Mouse (Mus musculus) lung, postnatal 25 days (tissue): ENCODE data around the gene Kcnj4.

Source experiments
- DNase-seq: peaks from one replicate; pipeline ENCODE4 v3.0.0; 2022; ENCODE audit warnings: low spot score

Kcnj4 gene

DNA sequence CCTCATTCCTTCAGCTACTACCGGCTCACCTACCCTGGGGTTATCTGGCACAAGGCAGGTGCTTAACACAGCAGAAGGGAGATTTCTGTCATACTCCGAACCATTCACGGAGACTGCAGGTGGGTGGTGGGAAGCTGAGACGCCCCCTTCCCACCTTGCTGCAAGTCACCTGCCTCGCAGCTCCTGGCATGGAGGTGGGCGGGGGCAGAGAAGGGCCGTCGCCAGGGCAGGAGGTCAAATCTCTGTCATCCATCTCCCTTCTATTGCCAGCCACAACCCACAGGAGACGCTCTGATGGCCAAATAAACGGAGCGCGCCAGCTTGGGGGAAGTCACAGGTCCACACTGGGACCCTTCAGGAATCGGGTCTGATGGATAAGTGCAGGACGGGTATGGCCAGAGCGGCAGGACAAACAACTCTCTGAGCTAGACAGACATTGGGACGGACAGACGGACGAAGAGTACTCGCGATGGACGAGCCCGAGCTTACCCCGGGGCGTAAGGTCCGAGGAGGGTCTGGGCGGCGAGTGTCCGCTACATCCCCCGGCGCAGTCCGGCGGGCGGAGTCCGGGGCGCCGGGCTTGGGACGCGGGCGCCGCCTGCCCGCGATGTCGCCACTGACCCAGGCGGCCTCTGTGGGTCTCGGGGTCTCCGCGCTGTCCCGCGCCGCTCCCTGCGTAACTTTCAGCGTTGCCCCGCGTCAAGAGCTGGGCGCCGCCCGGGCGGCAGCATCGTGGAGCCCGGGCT lies at the start of gene Kcnj4:
Gene Kcnj4, minus strand, starts transcription at position 535 of the 746 bp plus-strand sequence.
- DNase-seq, result no peak

DNA sequence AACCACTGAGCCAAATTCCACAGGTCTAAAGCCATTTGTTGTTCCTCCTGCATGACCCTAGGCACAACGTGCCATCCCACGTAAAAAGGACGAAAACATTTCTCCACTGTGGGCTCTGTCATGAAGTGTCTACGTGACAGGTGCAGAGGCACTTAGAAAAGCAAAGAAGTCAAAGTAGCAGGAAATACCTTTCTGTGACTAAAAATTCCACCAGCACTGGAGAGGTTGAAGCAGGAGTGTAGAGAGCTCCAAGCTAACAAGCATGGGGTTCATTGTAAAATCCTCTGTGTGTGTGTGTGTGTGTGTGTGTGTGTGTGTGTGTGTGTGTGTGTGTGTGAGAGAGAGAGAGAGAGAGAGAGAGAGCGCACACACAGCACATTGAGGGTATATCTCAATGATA lies 47.5 kb upstream of the Kcnj4 start:
- DNase-seq, result no peak

DNA sequence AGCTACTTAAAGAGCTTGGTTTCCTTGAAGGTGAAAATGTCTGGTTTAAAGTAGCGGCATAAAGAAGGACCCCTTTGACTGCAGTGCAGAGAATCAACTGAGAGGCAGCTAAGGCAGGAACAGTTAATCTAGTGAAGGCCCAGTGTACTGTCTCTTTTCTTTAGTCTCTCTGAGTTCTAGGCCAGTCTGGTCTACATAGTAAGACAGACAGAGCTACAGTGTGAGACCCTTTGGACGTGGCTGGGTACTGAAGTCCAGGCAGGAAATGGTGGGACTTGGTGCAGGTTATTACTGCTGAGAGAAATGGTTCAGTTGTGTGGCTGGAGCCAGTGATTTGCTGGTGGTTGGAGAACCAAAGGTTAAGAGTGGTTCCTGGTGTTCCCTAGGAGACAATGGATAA lies 43.2 kb upstream of the Kcnj4 start:
- no peak for DNase-seq

DNA sequence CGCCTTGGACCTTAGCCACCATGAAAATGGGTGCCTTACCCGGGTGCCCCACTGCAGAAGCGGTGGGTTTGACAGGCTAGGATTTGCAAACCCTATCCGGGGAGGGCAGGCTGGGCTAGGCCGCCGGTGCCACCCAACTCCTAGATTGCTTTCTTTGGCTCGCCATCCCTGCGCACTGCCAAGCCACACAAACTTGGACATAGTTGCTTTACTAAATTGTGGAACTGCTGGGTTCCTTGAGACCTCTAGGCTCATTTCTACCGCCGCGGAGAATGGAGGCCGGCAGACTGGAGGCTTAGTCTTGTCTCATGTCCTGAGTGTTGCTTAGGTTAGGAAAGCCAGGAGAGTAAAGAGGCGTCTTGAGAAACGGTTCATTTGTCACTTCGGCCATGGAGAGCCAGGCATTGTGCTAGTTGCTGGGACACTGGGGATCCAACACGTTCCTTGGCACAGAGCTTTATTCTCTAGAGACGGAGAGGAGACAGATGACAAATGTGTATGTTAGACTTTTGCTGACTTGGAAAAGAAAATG lies 42.3 kb upstream of the Kcnj4 start:
- DNase-seq, result no peak

DNA sequence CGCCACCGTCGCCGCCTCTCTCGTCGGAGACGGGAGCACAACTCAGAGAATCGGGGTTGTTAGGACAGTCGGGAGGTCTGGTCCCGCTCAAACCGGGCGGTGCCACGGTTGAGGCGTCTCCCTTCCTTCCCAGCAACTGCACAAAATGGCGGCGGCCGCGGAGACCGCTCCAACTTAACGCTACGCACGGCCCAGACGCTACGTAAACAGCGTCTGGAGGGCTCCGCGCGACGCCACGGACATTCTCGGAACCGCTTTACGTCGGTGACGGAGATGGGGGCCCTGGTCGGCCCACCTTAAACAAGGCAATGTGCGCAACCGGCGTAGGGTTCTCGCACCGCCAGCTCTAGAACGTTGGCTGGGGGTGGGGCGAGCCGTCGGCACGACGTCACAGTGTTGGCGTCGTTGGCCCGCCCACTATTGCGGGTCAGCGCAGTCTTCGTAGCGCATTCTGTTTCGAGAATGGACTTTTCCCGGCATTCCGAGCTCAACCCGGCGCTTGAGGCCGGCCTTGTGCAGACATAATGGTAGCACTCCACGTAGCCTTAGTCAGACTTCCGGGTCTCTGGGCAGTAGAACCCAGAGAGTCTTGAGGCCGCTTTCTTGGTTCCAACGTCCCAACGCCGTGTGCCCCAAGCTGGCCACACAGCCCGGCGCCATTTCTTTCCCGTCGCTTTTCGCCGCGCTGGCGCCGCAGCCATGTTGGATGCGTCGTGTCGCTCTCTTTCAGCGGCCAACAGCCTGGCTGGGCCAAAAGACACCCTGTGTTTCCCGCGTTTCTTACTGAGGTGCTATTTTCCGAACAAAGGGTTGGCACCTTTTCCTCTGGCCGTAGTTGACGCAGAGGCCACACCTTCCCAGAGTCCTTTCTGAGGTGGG lies 41.6 kb upstream of the Kcnj4 start, which contains the start of gene Ddx17:
Gene Ddx17, minus strand, starts transcription at position 332 of the 879 bp plus-strand sequence.
- peak; percentile 97 for DNase-seq

DNA sequence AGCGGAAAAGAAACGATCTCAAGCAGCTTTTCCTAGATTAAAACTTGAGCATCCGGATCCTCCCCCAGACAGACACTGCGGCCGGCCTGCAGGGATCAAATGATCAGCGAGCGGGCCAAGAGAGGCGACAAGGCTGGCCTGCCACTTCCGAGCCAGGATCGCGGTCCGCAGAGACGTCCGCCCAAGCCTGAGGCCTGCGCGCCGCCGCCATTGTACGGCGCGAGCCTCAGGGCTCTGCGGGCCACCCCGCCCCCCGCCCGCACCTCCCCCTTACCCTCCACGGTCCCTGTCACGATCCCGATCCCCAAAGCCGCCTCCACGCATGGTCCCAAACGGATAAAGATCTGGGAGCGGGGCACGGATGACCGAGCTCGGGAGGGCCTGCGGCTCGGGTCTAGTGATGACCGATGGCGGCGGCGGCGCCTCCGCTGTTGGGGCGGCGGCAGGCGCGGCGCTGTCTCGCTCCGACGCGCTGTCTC lies 40.9 kb upstream of the Kcnj4 start:
- DNase-seq, result peak; percentile 71

DNA sequence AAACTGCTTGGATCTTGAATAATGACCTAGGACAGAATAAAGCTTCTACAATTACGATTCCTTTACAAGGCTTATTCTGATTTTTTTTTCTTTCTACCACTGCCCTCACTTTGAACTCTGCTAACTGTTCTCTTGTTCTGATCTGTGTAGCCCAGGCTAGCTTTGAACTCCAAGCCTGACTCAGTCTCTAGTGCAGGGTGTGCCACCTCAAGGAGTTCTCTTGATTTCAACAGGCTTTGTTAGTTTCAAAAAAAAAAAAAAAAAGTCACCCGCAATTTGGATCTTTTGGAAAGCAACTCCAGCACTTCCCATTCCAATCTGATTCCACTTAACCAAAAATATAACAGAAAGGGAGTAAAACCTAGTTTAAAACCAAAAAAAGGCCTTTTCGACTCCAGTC lies 40.5 kb upstream of the Kcnj4 start:
- DNase-seq, result no peak

DNA sequence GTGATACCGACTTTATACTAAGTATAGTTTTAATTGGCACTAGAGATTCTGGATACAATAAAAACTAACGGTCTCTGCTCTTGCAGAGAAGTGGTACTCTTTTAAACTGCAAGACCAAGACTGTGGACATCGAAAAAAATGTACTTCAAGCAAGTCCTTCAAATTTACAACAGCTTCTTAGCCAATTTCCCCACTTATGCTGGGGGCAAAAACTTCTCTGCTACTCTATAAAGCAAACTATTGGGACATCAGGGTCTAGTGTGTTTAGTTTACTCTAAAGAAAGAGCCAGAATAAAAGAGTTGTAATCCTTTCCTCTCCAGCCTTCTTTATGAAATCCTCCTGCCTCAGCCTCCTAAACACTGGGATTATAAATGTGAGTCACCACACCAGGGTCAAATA lies 38.9 kb upstream of the Kcnj4 start:
- peak; percentile 51 for DNase-seq

DNA sequence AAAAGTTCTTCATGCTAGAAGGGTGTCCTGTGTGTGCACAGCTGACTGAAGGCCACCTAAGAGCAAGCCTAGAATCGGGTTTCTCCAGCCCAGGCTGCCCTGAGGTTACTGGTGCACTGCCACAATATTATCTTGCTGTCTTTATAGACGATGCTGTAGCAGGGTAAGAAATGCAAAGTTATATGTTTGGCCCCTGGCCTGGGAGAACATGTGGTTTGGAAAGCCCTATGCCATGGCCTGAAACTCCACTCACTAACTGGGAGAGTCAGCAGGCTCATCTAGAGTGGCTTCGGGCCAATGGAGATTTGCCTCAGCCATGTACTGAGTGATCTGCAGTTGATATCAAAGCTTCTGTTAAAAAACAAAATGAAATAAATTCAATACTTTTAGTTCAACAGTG lies 28.8 kb upstream of the Kcnj4 start:
- DNase-seq, result no peak

DNA sequence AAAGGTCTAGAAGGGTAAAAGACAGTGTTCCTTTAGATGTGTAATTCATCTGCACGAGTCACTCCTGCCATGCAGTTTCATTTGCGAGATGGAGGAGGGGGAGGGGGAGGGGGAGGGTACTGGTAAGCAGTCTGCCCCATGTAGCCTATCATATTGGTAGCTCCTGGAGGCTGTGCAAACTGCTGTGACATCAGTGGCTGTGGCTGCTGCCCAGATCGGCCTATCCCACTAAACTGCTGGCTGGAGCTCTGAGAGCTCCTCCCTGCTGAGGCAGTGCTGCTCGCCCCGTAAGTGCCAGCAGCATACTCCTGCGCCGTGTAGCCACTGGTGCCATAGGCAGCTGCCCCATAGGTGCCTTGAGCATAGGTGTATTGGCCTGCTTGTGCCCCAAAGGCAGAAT lies 24.9 kb upstream of the Kcnj4 start:
- no peak for DNase-seq

DNA sequence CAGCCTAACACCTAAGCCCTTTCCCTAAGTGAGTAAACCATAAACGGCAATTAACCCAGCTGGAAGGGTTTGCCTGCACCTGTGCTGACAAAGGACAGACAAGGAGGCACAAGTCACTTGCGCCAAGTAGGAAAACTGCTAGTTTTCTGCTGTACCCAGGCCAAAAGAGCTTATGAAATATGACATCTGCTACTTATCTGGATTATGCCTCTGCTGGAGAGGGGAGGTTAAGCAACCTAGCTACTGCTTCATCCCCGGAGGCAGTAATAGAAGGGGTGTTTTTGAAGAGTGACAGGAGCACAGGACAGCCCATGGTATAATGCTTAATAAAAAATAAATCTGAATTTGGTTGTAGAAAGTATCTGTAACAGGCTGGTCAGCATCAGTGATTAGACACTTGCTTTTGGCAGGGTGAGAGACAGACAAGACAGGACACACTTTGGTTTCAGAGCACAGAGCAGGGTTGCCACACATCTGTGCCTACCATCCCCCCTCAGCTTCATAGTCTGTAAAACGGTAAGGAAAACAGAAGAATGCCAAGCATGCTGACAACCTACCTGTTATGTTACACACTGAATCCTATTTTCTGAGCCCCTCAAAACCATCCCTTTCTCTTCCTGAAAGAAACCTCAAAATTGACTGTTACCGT lies 23.1 kb upstream of the Kcnj4 start:
- peak; percentile 18 for DNase-seq

DNA sequence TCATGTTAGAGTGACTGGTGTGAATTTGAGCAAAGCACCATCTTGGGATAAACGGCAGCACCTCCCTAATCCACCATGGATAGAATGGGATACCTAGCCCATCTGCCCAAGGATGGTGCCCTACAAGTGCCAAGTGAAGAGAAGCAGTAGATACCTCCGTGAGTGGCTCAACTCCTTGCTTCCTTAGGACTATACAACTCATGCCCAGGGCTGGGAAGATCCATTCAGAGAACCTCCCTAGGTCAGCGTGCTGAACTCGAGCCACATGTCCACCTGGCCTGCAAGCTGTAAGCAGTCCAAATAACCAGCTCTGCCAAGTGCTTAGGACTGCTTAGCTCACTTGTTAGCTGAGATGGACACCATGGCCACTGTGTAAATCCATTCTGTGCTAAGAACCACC lies 22.2 kb upstream of the Kcnj4 start:
- DNase-seq, result no peak

DNA sequence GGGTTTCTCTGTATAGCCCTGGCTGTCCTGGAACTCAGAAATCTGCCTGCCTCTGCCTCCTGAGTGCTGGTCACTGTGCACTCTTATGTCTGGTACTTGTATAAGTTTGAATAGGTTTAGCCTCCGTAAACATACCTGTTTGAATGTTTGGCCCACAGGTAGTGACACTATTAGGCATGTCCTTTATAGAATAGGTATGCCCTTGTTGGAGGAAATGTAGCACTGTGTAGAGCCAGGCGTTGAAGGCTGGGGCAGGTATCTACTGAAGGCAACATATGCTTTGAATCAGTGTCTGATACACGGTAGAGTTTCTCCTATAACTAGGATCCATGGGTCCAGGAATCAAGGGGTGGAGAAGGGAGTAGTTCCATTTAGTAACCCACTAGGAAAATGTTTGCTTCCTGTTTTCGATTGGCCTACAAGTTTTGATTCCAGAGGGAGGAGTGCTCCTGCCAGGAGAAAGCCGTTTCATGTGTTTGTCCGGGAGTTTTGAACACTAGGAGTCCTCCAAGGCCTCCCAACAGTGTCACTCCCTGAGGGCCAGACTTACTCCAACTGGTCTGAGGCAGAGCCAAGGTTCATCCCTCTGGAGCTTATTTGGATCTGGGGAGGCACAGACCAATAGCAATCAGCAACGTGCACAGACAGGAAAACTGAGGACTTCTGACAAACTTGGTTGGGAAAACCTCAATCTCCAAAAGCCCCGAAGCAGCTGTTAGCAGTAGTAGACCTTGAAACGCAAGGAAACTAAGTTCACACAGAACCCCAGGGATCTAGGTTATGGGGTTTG lies 21.1 kb upstream of the Kcnj4 start:
- DNase-seq, result peak; percentile 23

DNA sequence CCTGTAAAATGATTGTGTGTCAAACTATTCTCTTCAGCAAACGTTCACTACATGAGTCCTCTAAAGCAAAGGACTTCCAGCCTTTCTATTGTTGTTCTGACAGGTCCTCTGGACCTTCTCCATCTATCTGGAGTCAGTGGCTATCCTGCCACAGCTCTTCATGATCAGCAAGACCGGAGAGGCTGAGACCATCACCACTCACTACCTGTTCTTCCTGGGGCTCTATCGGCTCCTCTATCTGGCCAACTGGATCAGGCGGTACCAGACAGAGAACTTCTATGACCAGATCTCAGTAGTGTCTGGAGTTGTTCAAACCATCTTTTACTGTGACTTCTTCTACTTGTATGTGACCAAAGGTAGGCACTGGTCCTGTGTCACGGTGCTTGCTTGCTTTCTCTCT lies 20.5 kb upstream of the Kcnj4 start:
- no peak for DNase-seq

DNA sequence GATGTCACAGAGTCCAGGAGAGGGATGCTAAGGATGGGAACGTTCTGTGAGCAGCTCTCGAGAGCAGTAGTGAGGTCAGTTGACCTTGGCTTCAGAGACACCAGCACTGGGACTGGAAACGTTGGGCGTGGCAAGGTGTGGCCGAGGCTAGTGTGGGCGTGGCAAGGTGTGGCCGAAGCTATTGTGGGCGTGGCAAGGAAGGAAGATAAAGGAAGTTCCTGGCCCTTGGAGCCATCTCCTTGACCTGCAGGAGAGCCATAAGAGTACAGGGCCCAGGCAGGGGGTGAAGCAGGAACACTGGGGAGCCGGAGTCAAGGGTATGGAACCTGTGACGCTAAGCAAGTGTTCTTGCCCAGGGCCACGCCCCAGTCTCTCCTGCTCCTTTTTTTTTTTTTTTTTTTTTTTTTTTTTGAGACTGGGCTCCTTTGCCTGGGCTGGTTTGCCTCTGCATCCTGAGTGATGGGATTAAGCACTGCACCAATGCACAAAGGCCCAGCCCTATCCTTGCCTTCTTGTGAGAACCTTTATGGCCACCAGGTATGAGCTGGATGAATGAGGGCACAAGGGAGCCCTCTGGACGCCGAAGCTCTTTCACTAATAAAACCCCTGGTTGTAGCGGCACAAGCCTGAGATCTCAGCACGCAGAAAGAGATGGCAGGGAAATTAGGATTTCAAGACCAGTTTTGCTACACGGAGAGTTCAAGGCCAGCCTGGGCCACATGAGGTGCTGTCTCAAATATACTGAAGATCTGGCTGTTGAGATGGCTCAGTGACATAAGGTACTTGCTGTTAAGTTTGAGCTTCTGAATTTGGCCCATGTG lies 14.6 kb upstream of the Kcnj4 start:
- no peak for DNase-seq

DNA sequence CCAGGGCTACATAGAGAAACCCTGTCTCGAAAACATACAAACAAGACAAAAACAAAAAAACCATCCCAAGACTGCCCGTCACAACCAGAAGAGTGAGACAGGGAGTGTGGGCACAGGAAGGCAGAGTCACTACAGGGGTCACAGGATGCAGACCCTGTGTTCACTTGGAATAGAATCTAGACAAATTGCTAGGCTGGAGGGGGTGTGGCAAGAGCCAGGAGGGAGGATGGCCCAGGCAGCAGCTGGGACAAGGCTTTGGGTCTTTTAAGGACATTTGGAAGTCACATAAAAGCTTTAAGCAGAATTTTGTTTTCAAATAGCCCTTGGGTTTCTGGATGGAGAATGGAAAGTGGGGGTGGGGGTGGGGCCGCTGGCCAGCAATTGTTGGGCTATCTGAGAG lies 13.5 kb upstream of the Kcnj4 start:
- no peak for DNase-seq

DNA sequence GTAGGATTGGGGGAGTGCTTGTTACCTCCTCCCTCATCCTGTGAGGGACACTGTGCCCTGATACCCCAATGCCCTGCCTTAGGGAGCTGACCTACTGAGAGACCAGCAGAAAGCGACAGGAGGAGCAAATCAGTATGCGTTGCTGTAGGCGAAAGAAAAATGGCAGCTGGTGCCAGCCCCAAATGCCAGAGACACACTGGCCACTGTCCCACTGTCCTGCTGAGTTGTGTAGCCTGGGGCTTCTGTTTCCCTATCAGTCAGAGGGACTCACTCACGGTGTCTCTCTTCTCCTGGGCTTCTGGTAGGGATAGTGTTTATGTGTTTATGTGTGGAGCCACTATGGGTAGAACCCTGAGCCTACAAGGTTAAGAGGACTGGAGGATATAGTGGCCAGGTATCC lies 12.7 kb upstream of the Kcnj4 start:
- DNase-seq, result no peak

DNA sequence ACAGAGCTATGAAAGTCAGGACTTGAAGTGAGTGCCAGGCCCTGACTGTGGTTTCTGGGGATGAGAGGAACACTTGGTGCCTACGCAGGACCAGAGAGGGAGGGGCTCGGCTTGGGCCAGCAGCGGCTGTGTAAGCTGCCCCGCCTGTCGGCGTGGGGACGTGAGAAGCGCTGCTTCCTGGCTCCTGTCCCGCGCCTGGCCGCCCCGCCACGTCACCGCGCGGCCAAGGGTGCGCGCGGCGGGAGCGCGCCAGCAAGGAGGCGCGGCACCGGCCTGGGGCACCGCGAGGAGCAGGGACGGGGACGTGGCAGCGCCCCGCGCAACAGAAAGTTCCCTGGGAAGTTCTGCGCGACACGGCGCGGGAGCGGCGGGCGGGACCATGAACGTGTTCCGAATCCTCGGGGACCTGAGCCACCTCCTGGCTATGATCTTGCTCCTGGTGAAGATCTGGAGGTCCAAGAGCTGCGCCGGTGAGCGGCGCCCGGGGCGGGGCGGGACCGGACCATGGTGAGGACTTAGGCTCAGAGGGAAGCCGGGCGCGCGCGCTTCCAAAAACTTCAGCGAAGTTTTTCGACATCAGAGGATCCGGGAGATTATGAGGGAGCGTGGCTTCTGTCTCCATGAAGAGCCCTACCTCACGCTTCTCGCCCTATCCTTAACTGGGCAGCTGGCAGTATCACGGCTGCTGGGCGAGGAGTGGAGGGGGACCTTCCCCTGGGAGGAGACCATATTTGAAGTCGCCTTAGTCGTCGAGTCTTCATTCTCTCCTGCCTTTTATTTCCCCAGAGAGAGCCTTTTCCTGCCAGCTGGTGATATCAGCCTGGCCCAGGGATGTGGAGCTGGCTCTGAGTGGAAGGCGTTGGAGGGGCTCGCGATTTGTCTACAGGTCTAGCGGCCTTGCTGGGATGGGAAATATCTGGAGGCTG lies 11.4 kb upstream of the Kcnj4 start, which contains the start of gene Kdelr3:
Gene Kdelr3, plus strand, starts transcription at position 241 of the 926 bp plus-strand sequence.
- DNase-seq, result peak; percentile 76

DNA sequence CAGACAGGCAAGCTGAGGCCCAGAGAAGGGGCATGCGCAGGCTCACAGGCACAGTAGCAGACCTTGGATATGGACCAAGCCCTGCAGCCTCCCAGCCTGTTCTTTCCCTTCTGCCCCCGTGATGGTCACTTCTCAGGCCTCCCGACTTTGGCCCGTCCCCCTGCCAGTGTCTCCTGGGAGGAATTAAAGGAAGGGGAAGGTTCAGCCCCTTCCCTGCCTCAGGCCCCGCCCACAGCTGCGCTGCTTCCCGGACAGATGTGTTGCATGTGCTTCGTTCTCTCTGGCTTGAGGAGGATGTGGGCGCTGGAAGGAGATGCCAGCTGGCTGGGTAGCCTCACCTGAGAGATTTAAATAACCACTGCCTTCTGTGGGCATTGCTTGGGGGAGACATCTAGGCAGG lies 8.9 kb upstream of the Kcnj4 start:
- no peak for DNase-seq
